Mouse (Mus musculus): ENCODE measurements at regions not wholly inside any gene's neighbourhood (a gene's known extent, or its start where the extent isn't known, plus 50 kb on each side); places are given as distances from the start of the nearest gene placed in this dataset.

DNA sequence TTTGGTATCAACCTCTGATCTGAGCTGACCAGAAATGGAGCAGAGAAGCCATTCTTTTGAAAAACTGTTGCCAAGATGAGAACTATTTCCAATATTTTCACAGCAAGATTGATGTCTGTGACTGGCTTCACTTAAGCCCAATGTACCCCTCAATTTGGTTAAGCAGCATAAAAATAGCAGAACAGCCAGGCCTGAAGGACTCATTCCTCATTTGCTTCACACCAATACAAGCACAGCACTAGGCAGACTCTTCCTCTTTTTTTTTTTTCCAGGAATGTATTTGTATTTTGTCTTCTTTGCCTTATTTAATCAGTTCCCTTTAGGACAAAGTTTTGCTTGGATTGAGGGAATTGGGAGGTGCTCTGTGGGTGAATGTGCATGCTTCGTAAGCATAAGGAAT, 441.4 kb upstream of the Btbd3 start:
- no peak for DNase-seq

DNA sequence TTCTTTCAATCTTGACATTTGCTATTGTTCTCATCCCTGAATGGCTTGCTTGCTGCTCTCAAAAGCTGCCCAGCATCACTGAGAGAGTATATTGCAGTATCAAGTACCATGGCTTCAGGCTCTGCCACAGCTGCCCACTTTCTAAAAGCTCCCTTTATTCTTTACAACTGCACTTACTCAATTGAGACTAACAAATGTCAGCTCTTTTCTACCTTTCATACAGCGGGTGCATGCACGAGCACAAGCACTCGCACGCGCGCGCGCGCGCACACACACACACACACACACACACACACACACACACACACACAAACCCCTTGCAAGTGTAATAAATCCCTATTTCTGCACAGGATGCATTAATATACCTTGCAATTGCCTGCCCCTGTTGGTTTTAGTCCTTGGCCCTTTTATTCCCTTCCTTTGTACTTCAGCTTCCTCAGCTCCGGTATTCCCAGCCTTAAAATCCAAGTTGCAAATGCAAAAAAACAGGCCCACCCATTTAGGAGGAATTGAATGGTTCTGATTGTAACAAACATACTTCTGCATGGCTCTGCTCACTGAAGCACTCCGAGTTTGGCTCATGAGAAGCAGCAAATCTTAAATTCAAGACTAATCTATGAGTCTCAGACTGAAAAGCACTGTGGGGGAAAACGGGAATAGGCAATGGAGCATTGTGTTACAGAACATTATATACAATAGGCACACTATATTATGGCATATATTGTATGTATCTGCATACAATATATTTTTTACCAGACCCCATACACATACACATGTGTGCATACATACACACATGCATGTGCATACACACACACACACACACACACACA, 447.7 kb upstream of the Btbd3 start:
- DNase-seq, result no peak

DNA sequence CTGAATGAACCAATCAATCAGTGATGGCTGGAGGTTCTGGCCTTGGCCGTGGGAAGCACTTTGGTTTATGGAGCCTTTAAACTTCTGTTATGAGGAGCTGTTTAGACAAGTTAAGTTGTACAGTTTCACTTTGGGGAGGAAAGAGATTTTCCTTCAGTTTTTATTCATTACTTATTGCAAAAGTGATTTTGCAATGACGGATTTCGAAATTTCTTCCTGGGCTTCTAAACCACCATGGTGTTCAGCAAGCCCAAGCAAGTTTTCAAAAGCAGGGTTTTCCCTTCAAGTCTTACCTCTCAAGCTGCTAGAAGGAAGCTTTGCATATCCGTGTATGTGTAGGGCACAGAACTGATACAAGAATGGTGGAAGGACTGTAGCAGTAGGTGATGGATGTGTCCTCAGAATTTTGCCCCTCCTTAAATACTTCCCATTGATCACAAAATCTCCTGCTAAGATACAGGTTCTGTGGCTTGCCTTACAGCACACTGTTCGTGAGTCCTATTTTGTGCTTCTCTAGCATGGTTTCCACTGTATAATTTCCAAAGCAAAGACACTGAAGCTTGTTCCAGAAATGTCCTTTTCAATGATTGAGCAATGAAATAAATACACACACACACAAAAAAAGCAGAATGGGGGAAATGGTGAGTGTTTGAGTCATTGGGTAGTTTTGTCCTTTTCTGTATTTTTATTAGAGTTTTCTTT, 448.6 kb upstream of the Btbd3 start:
- DNase-seq, result no peak

DNA sequence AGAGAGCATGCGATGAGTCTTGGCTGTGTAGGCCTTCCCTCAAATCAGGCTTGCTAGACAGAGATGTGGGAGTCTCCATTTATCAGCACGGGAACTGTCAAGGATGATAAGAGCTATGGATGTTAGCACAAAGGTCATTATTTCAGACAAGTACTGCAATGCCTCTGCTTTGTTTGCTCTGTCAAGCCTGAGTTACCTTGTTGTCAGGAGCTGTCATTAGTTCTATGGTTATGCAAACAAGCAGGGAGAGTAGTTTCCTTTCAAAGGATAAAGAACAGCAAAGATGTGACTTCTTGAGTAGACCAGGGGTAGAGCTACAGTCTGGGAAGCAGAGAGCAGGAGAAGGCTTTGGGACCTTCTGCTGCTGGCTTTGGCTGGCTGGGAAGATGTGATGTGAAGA, 461.5 kb upstream of the Btbd3 start:
- no peak for DNase-seq

DNA sequence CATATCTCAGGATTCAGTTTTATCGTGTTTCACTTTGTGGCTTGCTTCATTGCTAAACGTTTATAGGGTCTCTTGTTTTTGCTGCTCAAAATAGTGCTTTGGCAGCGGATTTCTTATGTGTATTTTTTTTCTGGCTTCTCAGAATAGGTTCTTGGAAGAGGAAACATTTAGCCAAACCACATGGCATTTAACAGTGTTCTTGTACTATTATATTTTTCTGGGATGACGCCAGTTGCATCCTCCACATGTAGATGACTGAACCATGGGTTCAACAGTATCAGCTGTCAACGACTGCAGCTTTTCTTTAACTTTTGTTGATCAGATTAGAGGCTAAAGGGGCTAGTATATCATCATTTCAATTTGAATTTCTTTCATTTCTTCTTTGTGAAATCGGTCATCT, 472.3 kb upstream of the Btbd3 start:
- no peak for DNase-seq

DNA sequence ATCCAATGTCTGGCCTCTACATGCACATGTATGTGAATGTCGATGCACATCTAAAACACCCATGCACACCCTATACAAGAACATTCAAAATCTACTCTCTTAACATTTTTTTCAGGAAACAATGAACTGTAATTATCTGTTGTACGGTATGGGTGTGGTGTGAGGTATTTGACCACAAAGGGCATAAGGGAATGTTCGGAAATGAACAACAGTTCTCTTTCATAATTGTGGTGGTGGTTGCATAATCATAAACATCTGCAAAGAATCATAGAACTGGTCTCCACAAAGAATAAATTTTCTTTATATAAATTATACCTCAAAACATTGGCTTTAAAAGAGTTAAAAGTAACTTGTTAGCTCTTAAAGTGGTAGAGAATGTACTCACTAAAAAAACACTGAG, 478.9 kb upstream of the Btbd3 start:
- DNase-seq, result no peak

DNA sequence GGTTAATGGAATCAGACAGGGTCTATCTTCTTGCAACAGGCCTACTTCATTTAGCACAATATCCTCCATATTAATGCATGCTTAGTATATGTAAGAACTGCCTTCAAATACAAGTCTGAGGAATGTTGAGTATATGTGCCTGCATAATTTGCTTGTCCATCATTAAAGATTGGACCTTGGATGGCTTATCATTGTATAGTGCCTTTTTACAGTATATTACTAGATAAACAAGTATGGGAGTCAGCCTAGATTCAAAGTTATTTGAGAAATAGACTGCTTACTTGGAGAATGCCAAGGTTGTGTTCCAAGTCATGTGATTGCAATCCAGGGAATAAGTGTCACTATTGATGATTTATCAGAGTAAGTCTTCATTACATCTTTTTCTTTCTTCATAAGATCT, 491.6 kb upstream of the Btbd3 start:
- no peak for DNase-seq

DNA sequence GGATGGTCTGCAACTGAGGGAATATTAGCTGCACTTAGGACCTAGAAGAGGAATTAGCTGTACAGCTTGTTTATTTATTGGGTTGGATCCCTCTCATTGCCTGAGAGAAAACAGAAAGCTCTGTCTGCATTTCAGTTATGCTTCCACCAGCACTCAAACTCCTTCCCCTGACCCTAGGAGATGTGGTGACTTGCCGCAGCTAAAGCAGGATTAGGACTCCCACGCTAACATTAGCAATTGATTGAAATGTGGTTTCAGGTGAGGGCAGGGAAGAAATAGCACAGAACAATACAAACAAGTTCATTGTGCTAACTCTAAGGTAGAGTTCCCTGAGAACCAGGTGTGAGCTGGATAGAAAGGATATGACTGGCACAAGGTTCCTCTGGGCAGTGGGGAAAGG, 496.9 kb upstream of the Btbd3 start:
- no peak for DNase-seq

DNA sequence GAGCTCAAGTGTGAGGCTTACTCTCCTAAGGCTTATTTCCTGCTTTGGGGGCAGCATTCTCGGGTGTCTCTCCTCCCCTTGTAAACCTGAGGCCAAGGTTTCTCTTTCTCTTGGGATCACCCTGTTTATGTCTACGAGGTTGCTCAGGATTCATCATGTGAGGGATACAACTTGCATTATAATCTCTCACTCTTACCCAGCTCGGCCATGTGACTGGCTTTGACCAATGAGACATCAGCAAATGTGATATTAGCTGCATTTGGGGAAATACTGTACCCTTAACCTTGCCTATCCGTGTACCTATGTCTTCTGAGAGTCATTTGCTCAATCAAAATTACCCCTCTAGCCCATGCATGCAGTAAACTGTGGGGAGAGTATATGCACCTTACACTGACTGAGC, 498.0 kb upstream of the Btbd3 start:
- DNase-seq, result no peak

DNA sequence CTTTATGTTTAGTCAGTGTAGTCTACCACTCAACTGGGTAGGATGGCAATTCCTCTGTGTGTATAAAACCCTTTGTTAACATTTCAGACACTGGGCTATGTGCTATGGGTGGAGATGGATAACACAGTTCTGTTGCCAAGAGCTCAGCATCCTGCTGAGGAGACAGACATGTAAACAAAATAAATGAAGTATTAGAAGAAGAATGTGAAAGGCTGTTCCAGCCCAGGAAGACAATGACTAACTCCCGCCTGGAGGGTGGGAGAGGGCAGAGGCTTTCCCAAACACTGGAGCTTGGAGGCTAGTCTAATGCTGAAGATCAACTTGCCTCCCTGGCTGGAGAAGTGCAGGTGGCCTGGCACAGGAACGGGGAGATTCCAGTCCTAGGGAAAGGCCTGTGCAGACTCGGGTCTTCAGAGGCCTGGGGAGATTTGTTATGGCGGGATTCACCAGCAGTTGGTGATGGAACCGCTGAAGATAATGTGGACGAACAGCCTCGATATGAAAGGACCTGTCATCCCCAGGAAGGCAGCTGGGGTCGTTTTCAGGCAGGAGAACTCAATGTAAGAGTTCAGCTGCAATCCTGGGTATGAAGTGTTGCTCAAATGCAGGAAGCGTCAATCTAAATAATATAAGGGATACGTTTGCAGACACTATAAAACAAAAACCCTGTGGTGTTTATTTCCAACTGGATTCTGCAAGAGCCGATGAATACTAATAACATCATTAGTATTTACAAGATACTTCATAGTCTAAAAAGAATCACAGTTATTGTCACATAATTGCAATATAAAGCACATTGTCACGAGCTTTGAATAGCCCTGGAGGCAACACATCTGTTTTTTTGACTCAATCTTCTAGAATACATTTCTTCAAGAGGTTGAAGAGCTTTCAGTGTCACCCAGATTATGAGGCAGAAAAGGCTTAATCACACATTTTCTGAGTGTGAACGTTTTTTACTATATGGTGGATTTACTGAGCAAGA, 498.8 kb upstream of the Btbd3 start:
- peak; percentile 12 for DNase-seq

DNA sequence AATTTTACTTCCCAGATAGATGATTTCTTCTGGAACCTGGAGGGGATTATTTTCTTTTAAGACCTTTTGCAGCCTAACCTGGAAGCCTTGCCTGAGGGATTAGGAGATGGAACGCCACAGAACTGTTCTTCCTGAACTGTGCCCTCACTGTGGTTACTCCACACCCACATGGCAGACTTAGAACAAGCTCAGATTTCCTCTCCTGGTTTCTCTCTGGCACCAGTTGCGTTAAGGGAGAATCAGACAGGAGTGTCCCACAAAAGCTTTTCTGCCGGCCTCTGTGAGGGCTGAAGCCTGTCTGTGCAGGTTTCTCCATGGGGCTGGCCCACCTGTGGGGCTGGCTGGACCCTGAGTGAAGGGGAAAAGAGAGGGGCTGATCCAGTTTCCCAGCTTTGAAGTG, 500.1 kb upstream of the Btbd3 start:
- no peak for DNase-seq

DNA sequence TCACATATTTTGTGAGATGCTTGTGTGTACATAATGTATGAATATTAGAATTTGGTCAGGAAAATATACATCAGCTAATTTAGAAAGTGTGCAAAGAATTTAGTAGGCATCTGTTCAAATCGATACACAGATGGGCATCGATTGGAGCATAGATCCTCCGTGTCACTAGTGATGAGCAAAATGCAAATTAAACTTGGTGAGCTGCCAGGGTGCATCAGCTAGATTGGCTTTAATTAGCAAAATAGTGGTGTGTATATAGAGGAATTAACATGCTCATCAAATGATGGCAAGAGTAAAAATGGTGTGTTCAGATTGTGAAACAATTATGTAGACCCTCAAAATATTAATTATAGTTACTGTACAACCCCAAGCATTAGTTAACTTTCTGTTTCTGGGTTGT, 501.9 kb upstream of the Btbd3 start:
- no peak for DNase-seq

DNA sequence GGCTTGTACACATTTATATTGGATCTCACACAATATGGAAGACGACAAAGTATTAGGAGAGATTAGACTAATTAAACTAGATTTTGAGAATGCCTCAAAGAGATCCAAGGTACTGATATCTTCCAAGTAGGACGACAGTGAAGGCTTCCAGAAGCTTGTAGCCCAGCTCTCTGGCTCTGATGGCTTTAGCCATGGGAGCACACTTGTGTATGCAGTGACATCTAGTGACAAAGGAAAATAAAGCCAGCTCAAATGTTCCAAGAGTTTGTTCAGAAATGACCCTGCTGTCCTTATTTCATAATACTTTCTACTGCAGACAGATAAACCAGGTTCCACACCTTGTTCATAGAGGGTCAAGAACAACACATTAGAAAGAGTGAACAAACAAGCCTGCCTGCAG, 524.0 kb upstream of the Btbd3 start:
- DNase-seq, result peak; percentile 36

DNA sequence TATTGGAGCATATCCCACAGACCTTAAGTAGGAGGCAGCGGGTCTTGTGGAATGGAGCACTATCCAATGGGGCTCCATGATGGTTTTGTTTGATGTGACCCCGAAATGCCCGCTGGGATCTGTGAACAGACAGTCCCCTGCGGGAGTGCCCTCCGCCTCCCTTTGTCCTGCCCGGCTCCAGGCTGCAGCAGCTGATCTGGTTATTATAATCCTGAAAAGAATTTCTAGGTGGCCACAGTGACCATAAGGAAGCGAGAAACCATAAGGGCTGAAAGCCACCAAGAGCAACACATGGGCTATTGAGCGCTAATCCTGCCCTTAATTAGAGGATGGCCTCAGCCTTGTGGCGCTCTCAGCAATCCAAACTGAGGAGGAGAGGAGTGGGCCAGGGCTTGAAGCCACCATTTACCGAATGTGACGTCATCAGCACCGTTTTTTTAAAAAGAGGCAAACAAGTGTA, 525.9 kb upstream of the Btbd3 start:
- DNase-seq, result no peak

DNA sequence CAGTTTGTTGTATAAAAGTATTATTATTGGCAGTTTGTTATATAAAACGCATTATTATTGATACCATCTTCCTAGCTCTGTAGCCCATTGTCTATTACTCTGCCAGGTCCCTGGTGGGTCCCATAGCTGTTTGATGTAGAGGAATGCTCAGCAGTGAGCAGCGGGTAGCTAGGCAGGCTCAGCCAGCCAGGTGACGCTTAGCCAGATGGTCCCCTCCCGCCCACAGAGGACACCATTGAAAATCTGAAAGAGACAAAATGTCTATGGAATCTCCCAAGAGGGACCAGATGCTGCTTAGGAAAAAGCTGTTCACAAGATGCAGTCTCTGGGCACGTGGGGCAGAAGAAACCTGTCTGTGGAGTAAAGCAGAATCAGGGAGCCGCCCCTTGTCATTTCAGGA, 526.5 kb upstream of the Btbd3 start:
- no peak for DNase-seq

DNA sequence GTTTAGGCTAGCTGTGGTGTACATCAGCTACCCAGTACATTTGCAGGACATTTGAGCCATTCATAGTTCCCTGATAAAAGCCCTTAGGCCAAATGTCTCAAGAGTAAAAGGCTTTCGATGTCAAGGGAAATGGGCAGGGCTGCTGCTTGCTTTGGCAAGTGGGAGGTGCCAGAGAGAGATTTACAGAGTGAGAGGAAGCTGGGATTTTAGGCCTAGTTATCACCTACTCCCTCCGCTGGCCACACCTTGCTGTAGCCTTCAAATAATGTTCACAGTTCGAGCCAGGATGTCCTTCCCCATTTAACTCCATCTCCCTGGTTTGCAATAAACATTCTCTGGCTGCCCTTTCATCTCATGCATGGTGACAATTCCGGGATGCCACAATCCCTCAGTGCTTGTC, 527.2 kb upstream of the Btbd3 start:
- DNase-seq, result no peak

DNA sequence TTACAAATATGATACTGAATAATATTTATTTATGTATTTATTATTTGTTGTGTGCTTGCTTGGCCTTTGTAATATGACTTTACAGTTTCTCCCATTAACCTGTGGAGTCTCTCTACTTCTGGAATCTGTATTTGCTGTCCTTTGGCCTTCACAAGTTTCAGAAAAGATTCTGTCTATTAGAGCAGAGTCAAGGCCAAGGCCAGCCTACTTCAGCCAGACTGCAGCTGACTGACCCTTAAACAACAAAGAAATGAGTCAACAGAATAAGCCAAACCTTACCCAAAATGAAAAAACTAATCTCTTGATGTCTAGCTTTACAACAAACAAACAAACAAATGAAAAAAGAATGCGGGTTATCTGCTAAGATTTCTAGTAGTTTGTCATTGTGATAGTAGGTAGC, 532.7 kb upstream of the Btbd3 start:
- no peak for DNase-seq

DNA sequence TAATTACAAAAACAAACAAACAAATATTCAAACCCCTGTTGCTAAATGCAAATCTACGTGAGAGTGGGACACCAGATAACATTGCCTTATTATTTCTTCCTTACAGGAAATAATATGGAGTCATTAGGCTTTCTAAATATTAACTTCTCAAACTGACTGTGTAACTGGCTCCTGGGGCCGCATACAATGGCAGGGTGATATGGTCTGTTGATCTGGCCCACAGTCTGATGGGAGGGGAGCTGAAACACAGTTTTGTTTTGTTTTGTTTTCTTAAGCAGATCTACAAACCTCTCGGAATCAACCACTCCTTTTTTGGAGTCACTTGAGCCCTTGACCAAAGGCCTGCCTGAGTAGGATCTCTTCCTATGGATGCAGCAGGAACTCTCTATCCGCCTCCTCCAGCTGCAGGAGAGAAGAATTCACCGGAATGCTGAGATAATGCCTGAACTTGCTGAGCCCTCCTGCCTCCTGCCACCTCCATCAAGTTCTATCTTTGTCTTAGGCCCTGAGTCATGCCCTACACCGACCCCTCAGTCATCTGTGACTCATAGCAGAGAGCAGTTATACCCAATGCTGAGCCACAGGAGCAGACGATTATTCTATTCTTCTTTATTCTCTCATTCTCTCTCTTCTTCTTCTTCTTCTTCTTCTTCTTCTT, 534.5 kb upstream of the Btbd3 start:
- DNase-seq, result no peak

DNA sequence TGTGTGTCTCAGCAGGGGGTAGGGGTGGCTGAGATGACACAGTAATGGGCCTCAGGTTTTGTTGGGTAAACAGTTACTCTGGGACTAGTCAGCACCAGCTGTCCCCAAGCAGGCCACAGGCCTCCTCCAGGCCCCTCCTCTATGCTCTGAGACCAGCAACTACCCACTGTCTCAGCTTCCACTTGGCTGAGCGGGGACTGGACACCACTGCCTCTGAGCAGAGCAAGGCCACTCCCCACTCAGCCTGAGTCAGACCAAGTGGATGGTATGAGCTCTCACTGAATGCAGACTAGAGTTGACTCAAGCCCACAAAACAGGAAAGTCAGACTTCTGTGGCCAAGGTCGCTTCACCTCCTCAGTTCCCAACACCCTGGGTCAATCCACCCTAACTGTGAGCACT, 540.5 kb upstream of the Btbd3 start:
- DNase-seq, result no peak

DNA sequence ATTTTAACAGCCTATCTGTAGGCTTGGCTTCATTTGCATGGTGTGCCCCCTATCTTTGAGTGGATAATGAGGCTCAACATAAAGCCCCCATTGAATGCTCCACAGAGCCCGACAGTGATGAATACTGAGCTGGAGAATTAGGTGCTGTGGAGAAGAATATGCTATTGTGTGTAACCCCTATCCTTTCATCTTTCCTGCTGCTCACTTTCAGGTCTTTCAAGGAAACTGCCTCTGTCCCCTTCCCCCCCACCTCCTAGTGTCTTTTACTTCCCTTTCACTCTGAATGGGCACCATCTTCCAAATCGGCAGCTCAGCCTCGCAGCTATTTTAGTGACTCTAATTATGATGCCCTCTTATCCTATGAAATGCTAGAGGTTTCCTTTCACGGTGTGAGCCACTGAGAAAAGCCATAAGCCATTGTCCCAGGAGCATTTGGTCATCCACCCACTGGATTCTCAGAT, 549.8 kb upstream of the Btbd3 start:
- no peak for DNase-seq

DNA sequence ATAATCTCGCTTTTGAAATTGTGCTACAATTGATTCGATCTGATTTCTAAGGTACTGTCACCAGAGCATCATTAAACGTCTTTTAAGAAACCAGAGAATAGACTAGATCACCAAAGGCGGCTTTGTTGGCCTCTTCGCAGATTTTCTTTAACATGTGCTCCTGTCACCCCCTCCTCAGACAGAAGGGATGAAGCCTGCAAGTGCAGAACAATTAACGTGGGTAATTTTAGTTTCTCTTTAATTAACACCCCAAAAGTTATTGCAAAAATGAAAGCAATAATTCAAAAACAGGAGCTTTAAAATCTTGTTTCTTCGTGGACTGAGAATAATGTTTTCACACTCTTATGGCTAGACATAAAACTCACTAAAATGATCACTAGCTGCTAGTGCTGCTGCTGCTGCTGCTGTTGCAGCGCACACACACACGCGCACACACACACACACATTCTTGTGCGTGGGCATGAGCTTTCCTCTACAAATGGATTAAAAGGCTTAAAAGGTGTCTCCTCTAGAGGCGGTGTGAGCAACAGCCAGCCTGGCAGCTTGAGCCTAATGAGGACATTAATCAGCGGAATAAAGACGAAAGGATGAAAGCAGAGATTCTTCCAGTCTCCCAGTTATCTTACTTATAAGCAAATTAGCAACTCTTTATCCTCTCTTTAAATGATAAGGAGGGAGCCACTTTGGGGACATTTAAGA, 550.5 kb upstream of the Btbd3 start:
- DNase-seq, result no peak

Measured in heart, postnatal 4 days (tissue).